Mouse (Mus musculus) c-Kit-negative CD71-positive TER-119-positive erythroid progenitor cells, embryonic 14.5 days (primary cell): ENCODE data around the gene Arl8a.

Experiments used
- DNase-seq: peaks from one replicate; pipeline ENCODE4 v3.0.0-alpha.2; 2013; ENCODE audit warnings: low read depth, low spot score

The Arl8a gene

GRCm38 (mm10) chr1:135199014-135199819 lies 52.6 kb downstream of the Arl8a start:
- no peak for DNase-seq

GRCm38 (mm10) chr1:135200400-135200799 lies 53.8 kb downstream of the Arl8a start:
- no peak for DNase-seq

- DNase-seq, result peak; percentile 43
These were observed 57.8 kb downstream of the Arl8a start for GRCm38 (mm10) chr1:135204196-135205126.

GRCm38 (mm10) chr1:135205257-135205656 lies 58.6 kb downstream of the Arl8a start:
- no peak for DNase-seq
